Comparison of ENCODE assay signal across 33 mouse cellular contexts in genomic region chr19:30344401-30344800, GRCm38 (mm10).
"Had no signal": no experiment of that assay in that cellular context is flagged by ENCODE, and none has a peak within 500 bp of the region (broad histone marks: within the 10 kb centered on the region; RNA-seq: fewer than 3 reads in every experiment).

No protein-coding gene starts in this region.

- ATAC-seq: hindbrain, embryonic 16.5 days; hindbrain, postnatal 0 days; inflammation-experienced regulatory T-cells, adult 6 months; intestine, embryonic 15.5 days; intestine, embryonic 16.5 days; intestine, postnatal 0 days had no signal

- H3K4me2 ChIP-seq: heart, embryonic 11.5 days; heart, embryonic 13.5 days; heart, embryonic 15.5 days; hindbrain, embryonic 12.5 days; hindbrain, embryonic 13.5 days; hindbrain, embryonic 14.5 days; hindbrain, embryonic 15.5 days; intestine, embryonic 15.5 days; kidney, embryonic 15.5 days had no signal

- H3K4me3 ChIP-seq: heart, embryonic 13.5 days; heart, embryonic 15.5 days; hindbrain, embryonic 10.5 days; hindbrain, embryonic 12.5 days; hindbrain, embryonic 13.5 days; hindbrain, embryonic 15.5 days; intestine, embryonic 15.5 days; kidney, embryonic 15.5 days; layer of hippocampus, adult 2 months had no signal

- H3K9me3 ChIP-seq: heart, embryonic 13.5 days; heart, embryonic 15.5 days; hindbrain, embryonic 10.5 days; hindbrain, embryonic 12.5 days; hindbrain, embryonic 13.5 days; hindbrain, embryonic 15.5 days; intestine, embryonic 15.5 days; kidney, embryonic 15.5 days had no signal

- H3K4me1 ChIP-seq: heart, embryonic 13.5 days; heart, embryonic 15.5 days; hindbrain, embryonic 10.5 days; hindbrain, embryonic 12.5 days; hindbrain, embryonic 13.5 days; hindbrain, embryonic 15.5 days; intestine, embryonic 15.5 days; kidney, embryonic 15.5 days had no signal

- DNase-seq: heart, postnatal 10 days; heart, postnatal 14 days; heart, postnatal 36 days; heart, postnatal 4 days; kidney, adult 11 months; kidney, adult 18-20 months; kidney, adult 2 months; kidney, adult 8-10 months; kidney, adult 9 months; kidney, postnatal 10 days; kidney, postnatal 14 days; kidney, postnatal 25 days; kidney, postnatal 36 days; kidney, postnatal 4 days; layer of hippocampus, adult 9-11 months; layer of hippocampus, postnatal 36 days had no signal

- H3K27ac ChIP-seq: heart, embryonic 13.5 days; heart, embryonic 15.5 days; hindbrain, embryonic 10.5 days; hindbrain, embryonic 12.5 days; hindbrain, embryonic 13.5 days; hindbrain, embryonic 14.5 days; hindbrain, embryonic 15.5 days; hindbrain, postnatal 0 days; intestine, embryonic 15.5 days; kidney, embryonic 15.5 days; kidney, postnatal 0 days; layer of hippocampus, adult 2 months had no signal

- H3K36me3 ChIP-seq: heart, embryonic 13.5 days; heart, embryonic 15.5 days; hindbrain, embryonic 10.5 days; hindbrain, embryonic 12.5 days; hindbrain, embryonic 13.5 days; hindbrain, embryonic 15.5 days; intestine, embryonic 15.5 days; kidney, embryonic 15.5 days had no signal

- H3K9ac ChIP-seq: heart, embryonic 13.5 days; heart, embryonic 15.5 days; hindbrain, embryonic 12.5 days; hindbrain, embryonic 13.5 days; hindbrain, embryonic 14.5 days; hindbrain, embryonic 15.5 days; intestine, embryonic 15.5 days; kidney, embryonic 15.5 days had no signal

- H3K27me3 ChIP-seq: heart, embryonic 13.5 days; heart, embryonic 15.5 days; hindbrain, embryonic 12.5 days; hindbrain, embryonic 13.5 days; hindbrain, embryonic 15.5 days; intestine, embryonic 15.5 days; kidney, embryonic 15.5 days had no signal
